Mouse (Mus musculus) forebrain, embryonic 10.5 days (tissue): ENCODE measurements around the gene Aff3. TPM values are rescaled to one million over a fixed set of nuclear protein-coding genes. Genes with fewer than 3 reads are reported as not detected.

Source experiments
- DNase-seq: peaks from one replicate; pipeline ENCODE4 v3.0.0-alpha.2; 2017; ENCODE audit warnings: low spot score; ENCODE audit errors: extremely low spot score
- H3K27ac ChIP-seq: fragments of 300-500 bp; sonication (generic); 2 replicates; pipeline ENCODE4 v1.5.1; 2016; ENCODE audit warnings: mild to moderate bottlenecking
- H3K27me3 ChIP-seq: fragments of 300-500 bp; sonication (generic); 2 replicates; pipeline ENCODE4 v1.6.1; 2016; ENCODE audit warnings: mild to moderate bottlenecking; ENCODE audit not compliant: poor library complexity, severe bottlenecking
- H3K36me3 ChIP-seq: fragments of 300-500 bp; sonication (generic); replicated peaks from 2 replicates; pipeline ENCODE4 v1.6.1; 2016; ENCODE audit warnings: mild to moderate bottlenecking, moderate library complexity
- H3K4me1 ChIP-seq: fragments of 300-500 bp; sonication (generic); 2 replicates; pipeline ENCODE4 v1.6.1; 2016
- H3K4me3 ChIP-seq: fragments of 300-500 bp; sonication (generic); 2 replicates; pipeline ENCODE4 v1.5.1; 2016; ENCODE audit warnings: mild to moderate bottlenecking, moderate library complexity
- H3K9me3 ChIP-seq: fragments of 300-500 bp; sonication (generic); 2 replicates; pipeline ENCODE4 v1.6.1; 2016; ENCODE audit warnings: mild to moderate bottlenecking, moderate library complexity
- WGBS: fragments of 180-500 bp; shearing (Covaris S2); methylation state at CpG from one replicate; pipeline ENCODE4 v1.1.7; 2016; 5-methylcytosine and 5-hydroxymethylcytosine counted together
- polyA plus RNA-seq: library from polyadenylated mRNA; unstranded; fragments of >200 nt; fragmentation: Nextera tagmentation; extraction: Ambion mirVana; gene quantifications from 2 replicates; pipeline ENCODE4 v1.2.1, GENCODE M21; 2016

The Aff3 gene
- polyA plus RNA-seq, 1 experiment from 2014 or later: 3.5 TPM

GRCm38 (mm10) chr1:38268246-38269042 lies 396.3 kb downstream of the Aff3 start:
- Histone ChIP-seq H3K4me1 (peaks cover 16% of the 10 kb centered on the region), H3K36me3 (peaks cover 18% of the 10 kb centered on the region), H3K27ac (0 out of 2 replicates have a peak overlapping the region, but pooled peaks have one; percentile 17), H3K9me3 (0 out of 2 replicates have a peak, but pooled peaks cover 7% of the 10 kb centered on the region), H3K4me3 (no peak overlapping the region), H3K27me3 (no peaks in the 10 kb centered on the region)
- WGBS: 86% methylated on average over 20 of the region's 20 CpGs
- DNase-seq: no peak

GRCm38 (mm10) chr1:38263251-38263650 lies 401.5 kb downstream of the Aff3 start:
- H3K36me3 ChIP-seq: peaks cover 18% of the 10 kb centered on the region
- no peak overlapping the region for H3K4me3 ChIP-seq
- no peak overlapping the region for H3K27ac ChIP-seq
- no peaks in the 10 kb centered on the region for H3K27me3 ChIP-seq
- DNase-seq: no peak
- WGBS: 53% methylated on average over 8 of the region's 8 CpGs
- H3K4me1 ChIP-seq: peaks cover 19% of the 10 kb centered on the region
- H3K9me3 ChIP-seq: 0 out of 2 replicates have a peak, but pooled peaks cover 7% of the 10 kb centered on the region

GRCm38 (mm10) chr1:38262362-38263154 lies 402.2 kb downstream of the Aff3 start:
- peaks cover 18% of the 10 kb centered on the region for H3K36me3 ChIP-seq
- no peak for DNase-seq

GRCm38 (mm10) chr1:38261076-38261475 lies 403.7 kb downstream of the Aff3 start:
- Histone ChIP-seq H3K9me3 (0 out of 2 replicates have a peak, but pooled peaks cover 7% of the 10 kb centered on the region), H3K4me3 (no peak overlapping the region), H3K27ac (no peak overlapping the region), H3K36me3 (peaks cover 12% of the 10 kb centered on the region), H3K4me1 (peaks cover 18% of the 10 kb centered on the region), H3K27me3 (no peaks in the 10 kb centered on the region)
- 85% methylated on average over 5 of the region's 5 CpGs for WGBS
- no peak for DNase-seq

More at GRCm38 (mm10) chr1:38262362-38263154, 402.2 kb downstream of the Aff3 start:
- Histone ChIP-seq H3K27me3 (no peaks in the 10 kb centered on the region), H3K4me1 (peaks cover 14% of the 10 kb centered on the region), H3K4me3 (no peak overlapping the region), H3K9me3 (0 out of 2 replicates have a peak, but pooled peaks cover 7% of the 10 kb centered on the region), H3K27ac (no peak overlapping the region)
- WGBS: 83% methylated on average over 11 of the region's 11 CpGs

- DNase-seq: no peak
- no peaks in the 10 kb centered on the region for H3K27me3 ChIP-seq
- H3K4me1 ChIP-seq: peaks cover 28% of the 10 kb centered on the region
- no peak overlapping the region for H3K27ac ChIP-seq
- WGBS: 90% methylated on average over 10 of the region's 10 CpGs
- H3K4me3 ChIP-seq: no peak overlapping the region
- H3K9me3 ChIP-seq: 0 out of 2 replicates have a peak, but pooled peaks cover 5% of the 10 kb centered on the region
- peaks cover 4% of the 10 kb centered on the region; the same call in 1 of the 2 replicates for H3K36me3 ChIP-seq
Measured at GRCm38 (mm10) chr1:38259541-38260338, 405.0 kb downstream of the Aff3 start.

- WGBS: 77% methylated on average over 8 of the region's 8 CpGs
- H3K4me3 ChIP-seq: no peak overlapping the region
- no peaks in the 10 kb centered on the region for H3K9me3 ChIP-seq
- peaks cover 20% of the 10 kb centered on the region; the same call in 1 of the 2 replicates for H3K4me1 ChIP-seq
- no peak overlapping the region for H3K27ac ChIP-seq
- no peak for DNase-seq
- no peaks in the 10 kb centered on the region for H3K36me3 ChIP-seq
- no peaks in the 10 kb centered on the region for H3K27me3 ChIP-seq
Measured at GRCm38 (mm10) chr1:38254426-38254825, 410.3 kb downstream of the Aff3 start.

- Histone ChIP-seq H3K4me3 (no peak overlapping the region), H3K27ac (no peak overlapping the region), H3K4me1 (peaks cover 20% of the 10 kb centered on the region; the same call in 1 of the 2 replicates), H3K27me3 (no peaks in the 10 kb centered on the region), H3K9me3 (no peaks in the 10 kb centered on the region), H3K36me3 (no peaks in the 10 kb centered on the region)
- DNase-seq: no peak
- WGBS: 50% methylated on average over 2 of the region's 2 CpGs
Measured at GRCm38 (mm10) chr1:38252766-38253079, 412.0 kb downstream of the Aff3 start.

- WGBS: 96% methylated on average over 19 of the region's 19 CpGs
Measured at GRCm38 (mm10) chr1:38252031-38252765, 412.6 kb downstream of the Aff3 start.

GRCm38 (mm10) chr1:38251448-38251847 lies 413.3 kb downstream of the Aff3 start:
- Histone ChIP-seq H3K4me3 (no peak overlapping the region), H3K4me1 (peaks cover 16% of the 10 kb centered on the region; the same call in 1 of the 2 replicates), H3K27ac (no peak overlapping the region), H3K9me3 (no peaks in the 10 kb centered on the region), H3K27me3 (no peaks in the 10 kb centered on the region), H3K36me3 (no peaks in the 10 kb centered on the region)
- 95% methylated on average over 11 of the region's 11 CpGs for WGBS
- no peak for DNase-seq

More at GRCm38 (mm10) chr1:38252031-38252765, 412.6 kb downstream of the Aff3 start:
- no peak overlapping the region for H3K27ac ChIP-seq
- peaks cover 17% of the 10 kb centered on the region; the same call in 1 of the 2 replicates for H3K4me1 ChIP-seq
- H3K36me3 ChIP-seq: no peaks in the 10 kb centered on the region
- no peak for DNase-seq
- H3K4me3 ChIP-seq: no peak overlapping the region
- H3K9me3 ChIP-seq: no peaks in the 10 kb centered on the region
- H3K27me3 ChIP-seq: no peaks in the 10 kb centered on the region

GRCm38 (mm10) chr1:38250246-38250645 lies 414.5 kb downstream of the Aff3 start:
- WGBS: 72% methylated on average over 3 of the region's 3 CpGs
- 0 out of 2 replicates have a peak, but pooled peaks cover 7% of the 10 kb centered on the region for H3K4me1 ChIP-seq
- no peaks in the 10 kb centered on the region for H3K9me3 ChIP-seq
- H3K27me3 ChIP-seq: no peaks in the 10 kb centered on the region
- H3K4me3 ChIP-seq: no peak overlapping the region
- H3K27ac ChIP-seq: no peak overlapping the region
- H3K36me3 ChIP-seq: no peaks in the 10 kb centered on the region
- DNase-seq: no peak

- no peaks in the 10 kb centered on the region for H3K9me3 ChIP-seq
- 94% methylated on average over 7 of the region's 7 CpGs for whole genome bisulfite sequencing
- no peak for DNase-seq
Measured at GRCm38 (mm10) chr1:38249561-38249960, 415.2 kb downstream of the Aff3 start.

More at GRCm38 (mm10) chr1:38249561-38249960, 415.2 kb downstream of the Aff3 start:
- no peaks in the 10 kb centered on the region for H3K36me3 ChIP-seq
- no peaks in the 10 kb centered on the region for H3K27me3 ChIP-seq
- H3K27ac ChIP-seq: no peak overlapping the region
- 0 out of 2 replicates have a peak, but pooled peaks cover 5% of the 10 kb centered on the region for H3K4me1 ChIP-seq
- H3K4me3 ChIP-seq: no peak overlapping the region
